Mouse (Mus musculus) lung, embryonic 14.5 days (tissue): ENCODE measurements around the gene Nap1l2. TPM values are rescaled to one million over a fixed set of nuclear protein-coding genes. Genes with fewer than 3 reads are reported as not detected.
"Not testable (repeated sequence)": the region's sequence is repeated elsewhere in the genome, so short reads cannot be mapped to it uniquely, and the experiment has no call there.

Source experiments
- ATAC-seq: fragments of 200-750 bp; cut with Nextera tagmentation; 2 replicates; pipeline ENCODE4 v1.8.0; 2017; ENCODE audit warnings: mild to moderate bottlenecking, moderate TSS enrichment, moderate library complexity; ENCODE audit not compliant: insufficient read depth
- DNase-seq: peaks from one replicate; pipeline ENCODE4 v3.0.0-alpha.2; 2015
- H3K27ac ChIP-seq: fragments of 300-500 bp; sonication (generic); 2 replicates; pipeline ENCODE4 v1.5.1; 2014; ENCODE audit warnings: low read depth, mild to moderate bottlenecking, moderate library complexity
- H3K27me3 ChIP-seq: fragments of 300-500 bp; sonication (generic); 2 replicates; pipeline ENCODE4 v1.6.1; 2014; ENCODE audit warnings: low read length, control low read depth; ENCODE audit not compliant: insufficient read depth
- H3K36me3 ChIP-seq: fragments of 300-500 bp; sonication (generic); 2 replicates; pipeline ENCODE4 v1.6.1; 2014; ENCODE audit warnings: control low read depth; ENCODE audit not compliant: insufficient read depth
- H3K4me1 ChIP-seq: fragments of 300-500 bp; sonication (generic); 2 replicates; pipeline ENCODE4 v1.6.1; 2014; ENCODE audit warnings: antibody characterized with exemption, control low read depth; ENCODE audit not compliant: insufficient read depth
- H3K4me2 ChIP-seq: fragments of 300-500 bp; sonication (generic); 2 replicates; pipeline ENCODE4 v1.6.1; 2014; ENCODE audit warnings: mild to moderate bottlenecking
- H3K4me3 ChIP-seq: fragments of 300-500 bp; sonication (generic); 2 replicates; pipeline ENCODE4 v1.5.1; 2014; ENCODE audit warnings: low read depth, low read length
- H3K9ac ChIP-seq: fragments of 300-500 bp; sonication (generic); 2 replicates; pipeline ENCODE4 v1.6.1; 2014
- H3K9me3 ChIP-seq: fragments of 300-500 bp; sonication (generic); 2 replicates; pipeline ENCODE4 v1.6.1; 2016; ENCODE audit warnings: low read depth, low read length, control low read depth
- CTCF ChIP-seq: IDR thresholded peaks from 2 replicates; pipeline ENCODE4 v1.5.1; 2016; ENCODE audit warnings: antibody characterized with exemption, low read depth
- WGBS: fragments of 180-500 bp; shearing (Covaris S2); extraction: QIAGEN DNeasy Blood & Tissue Kit; methylation state at CpG from one replicate; pipeline ENCODE4 v1.1.7; 2014; 5-methylcytosine and 5-hydroxymethylcytosine counted together
- polyA plus RNA-seq: library from polyadenylated mRNA; unstranded; fragments of >200 nt; fragmentation: Nextera tagmentation; extraction: Ambion mirVana; gene quantifications from 2 replicates; pipeline ENCODE4 v1.2.1, GENCODE M21; 2014

The Nap1l2 gene
- polyA plus RNA-seq, result 0.41 and 1.1 TPM in 2 replicates

- ATAC-seq (peak; percentile 84; the same call in 1 of the 2 replicates), DNase-seq (peak; percentile 69)
- Histone ChIP-seq H3K4me1 (no peaks in the 10 kb centered on the region), H3K9me3 (no peaks in the 10 kb centered on the region), H3K9ac (no peak within 1 kb of the TSS; the same call in 1 of the 2 replicates), H3K4me3 (peak within 1 kb of the TSS; percentile 28), H3K27me3 (0 out of 2 replicates have a peak, but pooled peaks cover 7% of the 10 kb centered on the region), H3K36me3 (no peaks in the 10 kb centered on the region), H3K4me2 (peak within 1 kb of the TSS; percentile 57), H3K27ac (no peak within 1 kb of the TSS)
- WGBS, result 12% methylated on average over 13 of the region's 13 CpGs
- TF ChIP-seq CTCF, result no peak
Observed at GRCm38 (mm10) chrX:103186431-103186786, at the start of gene Nap1l2. Nap1l2 (minus strand) TSS chrX:103186640.

GRCm38 (mm10) chrX:103215251-103215650, 28.8 kb upstream of the Nap1l2 start:
- Histone ChIP-seq H3K27me3 (no peaks in the 10 kb centered on the region), H3K4me3 (no peak overlapping the region), H3K9me3 (no peaks in the 10 kb centered on the region), H3K27ac (no peak overlapping the region), H3K9ac (no peak overlapping the region), H3K36me3 (no peaks in the 10 kb centered on the region), H3K4me1 (no peaks in the 10 kb centered on the region), H3K4me2 (no peak overlapping the region)
- WGBS, result 80% methylated on average over 4 of the region's 4 CpGs
- ATAC-seq, result no peak
- no peak for DNase-seq
- TF ChIP-seq CTCF, result no peak

GRCm38 (mm10) chrX:103186829-103187228, 389 bp upstream of the Nap1l2 start:
- H3K4me3 ChIP-seq, result peak overlapping the region; percentile 28; the same call in 1 of the 2 replicates
- 24% methylated on average over 1 of the region's 1 CpGs for WGBS
- DNase-seq, result no peak
- TF ChIP-seq CTCF, result no peak
- no peak overlapping the region for H3K9ac ChIP-seq
- ATAC-seq, result no peak
- H3K9me3 ChIP-seq, result no peaks in the 10 kb centered on the region
- 0 out of 2 replicates have a peak, but pooled peaks cover 7% of the 10 kb centered on the region for H3K27me3 ChIP-seq
- no peaks in the 10 kb centered on the region for H3K4me1 ChIP-seq
- H3K36me3 ChIP-seq, result no peaks in the 10 kb centered on the region
- H3K4me2 ChIP-seq, result peak overlapping the region; percentile 57
- H3K27ac ChIP-seq, result no peak overlapping the region

GRCm38 (mm10) chrX:103185781-103186430, 534 bp downstream of the Nap1l2 start:
- WGBS, result 13% methylated on average over 20 of the region's 20 CpGs
- peak overlapping the region; percentile 57 for H3K4me2 ChIP-seq
- no peaks in the 10 kb centered on the region for H3K36me3 ChIP-seq
- H3K4me1 ChIP-seq, result no peaks in the 10 kb centered on the region
- DNase-seq (no peak), ATAC-seq (no peak)
- no peak overlapping the region; the same call in 1 of the 2 replicates for H3K9ac ChIP-seq
- 0 out of 2 replicates have a peak, but pooled peaks cover 7% of the 10 kb centered on the region for H3K27me3 ChIP-seq
- TF ChIP-seq CTCF, result no peak
- no peak overlapping the region for H3K27ac ChIP-seq
- no peaks in the 10 kb centered on the region for H3K9me3 ChIP-seq
- peak overlapping the region; percentile 28 for H3K4me3 ChIP-seq

- TF ChIP-seq CTCF, result peak; percentile 45
- Histone ChIP-seq H3K36me3 (no peaks in the 10 kb centered on the region), H3K9ac (no peak overlapping the region), H3K27me3 (0 out of 2 replicates have a peak, but pooled peaks cover 7% of the 10 kb centered on the region), H3K9me3 (no peaks in the 10 kb centered on the region), H3K27ac (no peak overlapping the region), H3K4me1 (no peaks in the 10 kb centered on the region), H3K4me2 (no peak overlapping the region), H3K4me3 (no peak overlapping the region)
- ATAC-seq (no peak), DNase-seq (peak; percentile 45)
Observed at GRCm38 (mm10) chrX:103183536-103183935, 2.9 kb downstream of the Nap1l2 start.

- TF ChIP-seq CTCF, result no peak
- H3K4me3 ChIP-seq, result no peak overlapping the region
- H3K36me3 ChIP-seq, result no peaks in the 10 kb centered on the region
- no peak overlapping the region for H3K9ac ChIP-seq
- 71% methylated on average over 4 of the region's 4 CpGs for WGBS
- no peak overlapping the region for H3K4me2 ChIP-seq
- no peak overlapping the region for H3K27ac ChIP-seq
- no peaks in the 10 kb centered on the region for H3K4me1 ChIP-seq
- ATAC-seq (no peak), DNase-seq (no peak)
- H3K27me3 ChIP-seq, result no peaks in the 10 kb centered on the region
- H3K9me3 ChIP-seq, result no peaks in the 10 kb centered on the region
Observed at GRCm38 (mm10) chrX:103179771-103180558, 6.5 kb downstream of the Nap1l2 start.

- DNase-seq, H3K9me3 ChIP-seq, H3K4me1 ChIP-seq, H3K36me3 ChIP-seq, H3K27ac ChIP-seq, H3K9ac ChIP-seq, H3K27me3 ChIP-seq: not testable (repeated sequence)
- peak; percentile 96 for ATAC-seq
- Histone ChIP-seq H3K4me2 (peak overlapping the region; percentile 42), H3K4me3 (peak overlapping the region; percentile 28)
- WGBS, result 17% methylated on average over 23 of the region's 83 CpGs
Observed at GRCm38 (mm10) chrX:103164948-103165605, 21.4 kb downstream of the Nap1l2 start.
